Mouse (Mus musculus) midbrain, postnatal 0 days (tissue): ENCODE results near the gene Dlgap1. TPM values are rescaled to one million over a fixed set of nuclear protein-coding genes. Genes with fewer than 3 reads are reported as not detected.
"Not testable (repeated sequence)": the region's sequence is repeated elsewhere in the genome, so short reads cannot be mapped to it uniquely, and the experiment has no call there.

Experiments
- ATAC-seq: fragments of 200-750 bp; cut with Nextera tagmentation; 2 replicates; pipeline ENCODE4 v1.8.0; 2017; ENCODE audit warnings: moderate number of reproducible peaks, mild to moderate bottlenecking, moderate TSS enrichment, moderate library complexity; ENCODE audit not compliant: low FRiP score
- DNase-seq: peaks from one replicate; pipeline ENCODE4 v3.0.0-alpha.2; 2015; ENCODE audit warnings: low spot score
- H3K27ac ChIP-seq: fragments of 300-500 bp; sonication (generic); 2 replicates; pipeline ENCODE4 v1.5.1; 2014; ENCODE audit warnings: low read depth, mild to moderate bottlenecking, low read length, mixed read lengths
- H3K27me3 ChIP-seq: fragments of 300-500 bp; sonication (generic); 2 replicates; pipeline ENCODE4 v1.6.1; 2014; ENCODE audit warnings: low read length, control low read depth, mixed read lengths; ENCODE audit not compliant: insufficient read depth
- H3K36me3 ChIP-seq: fragments of 300-500 bp; sonication (generic); 2 replicates; pipeline ENCODE4 v1.6.1; 2014; ENCODE audit warnings: low read length, control low read depth, mixed read lengths; ENCODE audit not compliant: insufficient read depth
- H3K4me1 ChIP-seq: fragments of 300-500 bp; sonication (generic); 2 replicates; pipeline ENCODE4 v1.6.1; 2014; ENCODE audit warnings: mild to moderate bottlenecking, control low read depth, antibody characterized with exemption, low read length, mixed read lengths; ENCODE audit not compliant: insufficient read depth
- H3K4me2 ChIP-seq: fragments of 300-500 bp; sonication (generic); 2 replicates; pipeline ENCODE4 v1.6.1; 2014; ENCODE audit warnings: low read depth, mild to moderate bottlenecking, low read length, mixed read lengths; ENCODE audit not compliant: poor library complexity, severe bottlenecking
- H3K4me3 ChIP-seq: fragments of 300-500 bp; sonication (generic); 2 replicates; pipeline ENCODE4 v1.5.1; 2014; ENCODE audit warnings: low read depth, mild to moderate bottlenecking, low read length, moderate library complexity
- H3K9ac ChIP-seq: fragments of 300-500 bp; sonication (generic); replicated peaks from 2 replicates; pipeline ENCODE4 v1.6.1; 2014; ENCODE audit warnings: mild to moderate bottlenecking, low read length, moderate library complexity, mixed read lengths; ENCODE audit not compliant: poor library complexity, severe bottlenecking
- H3K9me3 ChIP-seq: fragments of 300-500 bp; sonication (generic); 2 replicates; pipeline ENCODE4 v1.6.1; 2016; ENCODE audit warnings: low read length, control low read depth
- CTCF ChIP-seq: IDR thresholded peaks from 2 replicates; pipeline ENCODE4 v1.5.1; 2016; ENCODE audit warnings: antibody characterized with exemption, mild to moderate bottlenecking
- WGBS: fragments of 180-500 bp; shearing (Covaris S2); extraction: QIAGEN DNeasy Blood & Tissue Kit; methylation state at CpG from one replicate; pipeline ENCODE4 v1.1.7; 2014; 5-methylcytosine and 5-hydroxymethylcytosine counted together
- polyA plus RNA-seq: library from polyadenylated mRNA; unstranded; fragments of >200 nt; fragmentation: Nextera tagmentation; extraction: Ambion mirVana; gene quantifications from 2 replicates; pipeline ENCODE4 v1.2.1, GENCODE M21; 2015
- total RNA-seq: library from RNA; depleted of rRNA; stranded (reverse); fragments of >200 nt; gene quantifications from 2 replicates; pipeline ENCODE4 v1.2.3, GENCODE M21; 2014

Gene Dlgap1
- total and polyA plus RNA-seq, 2 experiments from 2014 or later, result 34.9 to 84.8 TPM

GRCm38 (mm10) chr17:70550793-70551192 lies 581.9 kb downstream of the Dlgap1 start:
- H3K9me3 ChIP-seq, result no peaks in the 10 kb centered on the region
- WGBS, result 86% methylated on average over 4 of the region's 4 CpGs
- no peak overlapping the region for H3K4me2 ChIP-seq
- H3K36me3 ChIP-seq, result no peaks in the 10 kb centered on the region
- no peaks in the 10 kb centered on the region for H3K27me3 ChIP-seq
- TF ChIP-seq CTCF, result peak; percentile 27
- H3K4me3 ChIP-seq, result no peak overlapping the region
- peak; percentile 53 for DNase-seq
- H3K27ac ChIP-seq, result no peak overlapping the region
- ATAC-seq, result no peak
- no peaks in the 10 kb centered on the region for H3K4me1 ChIP-seq
- no peak overlapping the region for H3K9ac ChIP-seq

- no peak for TF ChIP-seq CTCF
- Histone ChIP-seq H3K4me3 (no peak overlapping the region), H3K9me3 (no peaks in the 10 kb centered on the region), H3K36me3 (no peaks in the 10 kb centered on the region), H3K4me2 (no peak overlapping the region), H3K4me1 (no peaks in the 10 kb centered on the region), H3K9ac (no peak overlapping the region), H3K27me3 (no peaks in the 10 kb centered on the region), H3K27ac (no peak overlapping the region)
- no peak for DNase-seq
- no peak for ATAC-seq
- WGBS, result 86% methylated on average over 7 of the region's 7 CpGs
Measured at GRCm38 (mm10) chr17:70561547-70561946, 592.7 kb downstream of the Dlgap1 start.

- TF ChIP-seq CTCF, result no peak
- 78% methylated on average over 5 of the region's 5 CpGs for WGBS
Measured at GRCm38 (mm10) chr17:70570848-70571247, 602.0 kb downstream of the Dlgap1 start.

GRCm38 (mm10) chr17:70583042-70583441 lies 614.2 kb downstream of the Dlgap1 start:
- no peak for TF ChIP-seq CTCF

More at GRCm38 (mm10) chr17:70570848-70571247, 602.0 kb downstream of the Dlgap1 start:
- H3K9ac ChIP-seq, result no peak overlapping the region
- H3K9me3 ChIP-seq, result no peaks in the 10 kb centered on the region
- no peaks in the 10 kb centered on the region for H3K4me1 ChIP-seq
- no peak overlapping the region for H3K4me2 ChIP-seq
- H3K27me3 ChIP-seq, result no peaks in the 10 kb centered on the region
- ATAC-seq (no peak), DNase-seq (no peak)
- H3K27ac ChIP-seq, result no peak overlapping the region
- no peaks in the 10 kb centered on the region for H3K36me3 ChIP-seq
- no peak overlapping the region for H3K4me3 ChIP-seq

GRCm38 (mm10) chr17:70586735-70587425 lies 618.0 kb downstream of the Dlgap1 start:
- Histone ChIP-seq H3K9ac (no peak overlapping the region), H3K27ac (no peak overlapping the region), H3K4me2 (no peak overlapping the region), H3K4me1 (peaks cover 6% of the 10 kb centered on the region; the same call in 1 of the 2 replicates), H3K9me3 (no peaks in the 10 kb centered on the region), H3K36me3 (no peaks in the 10 kb centered on the region), H3K27me3 (no peaks in the 10 kb centered on the region), H3K4me3 (no peak overlapping the region)
- DNase-seq (no peak), ATAC-seq (no peak)
- 77% methylated on average over 13 of the region's 13 CpGs for WGBS
- no peak for TF ChIP-seq CTCF

More at GRCm38 (mm10) chr17:70583042-70583441, 614.2 kb downstream of the Dlgap1 start:
- H3K27me3 ChIP-seq, result no peaks in the 10 kb centered on the region
- no peaks in the 10 kb centered on the region for H3K36me3 ChIP-seq
- WGBS, result 61% methylated on average over 8 of the region's 8 CpGs
- no peak overlapping the region for H3K27ac ChIP-seq
- no peak overlapping the region for H3K4me3 ChIP-seq
- no peaks in the 10 kb centered on the region for H3K4me1 ChIP-seq
- no peaks in the 10 kb centered on the region for H3K9me3 ChIP-seq
- no peak overlapping the region for H3K4me2 ChIP-seq
- no peak for ATAC-seq
- H3K9ac ChIP-seq, result no peak overlapping the region
- DNase-seq, result no peak

GRCm38 (mm10) chr17:70587975-70588630 lies 619.2 kb downstream of the Dlgap1 start:
- not testable (repeated sequence) for H3K4me1 ChIP-seq, H3K4me3 ChIP-seq, H3K9ac ChIP-seq, H3K4me2 ChIP-seq, H3K27ac ChIP-seq, H3K36me3 ChIP-seq, H3K9me3 ChIP-seq, H3K27me3 ChIP-seq, ATAC-seq, DNase-seq
- WGBS, result 58% methylated on average over 2 of the region's 4 CpGs
